Mouse (Mus musculus) heart, adult 2 months (tissue): Measurements from ENCODE around the gene Lrrc4.

Experiments
- CTCF ChIP-seq: fragments of 200-600 bp; IDR thresholded peaks from 2 replicates; pipeline ENCODE4 v1.8.1; 2022; ENCODE audit warnings: antibody characterized with exemption, mild to moderate bottlenecking, moderate library complexity
- EP300 ChIP-seq: fragments of 200-500 bp; IDR thresholded peaks from 2 replicates; pipeline ENCODE4 v1.6.1; 2011; ENCODE audit warnings: low read depth, low read length, control low read depth; ENCODE audit not compliant: insufficient read depth
- POLR2A ChIP-seq: fragments of 200-500 bp; IDR thresholded peaks from 2 replicates; pipeline ENCODE4 v1.6.1; 2011; ENCODE audit warnings: mild to moderate bottlenecking, low read depth, low read length, control low read depth; ENCODE audit not compliant: insufficient read depth

- TF ChIP-seq CTCF (no peak), EP300 (no peak), POLR2A (no peak)
Measured at GRCm38 (mm10) chr6:28615408-28615807, 216.1 kb downstream of the Lrrc4 start.
